Mouse (Mus musculus): ENCODE results near the gene Rtp3. TPM values are rescaled to one million over a fixed set of nuclear protein-coding genes. Genes with fewer than 3 reads are reported as not detected.

Gene Rtp3
- 0.22 TPM for polyA plus RNA-seq (2014; fragmentation: Illumina TruSeq; extraction: RNeasy Lipid Tissue Mini Kit (QIAGEN cat#74804); ENCODE audit: low read depth, low replicate concordance)

DNA sequence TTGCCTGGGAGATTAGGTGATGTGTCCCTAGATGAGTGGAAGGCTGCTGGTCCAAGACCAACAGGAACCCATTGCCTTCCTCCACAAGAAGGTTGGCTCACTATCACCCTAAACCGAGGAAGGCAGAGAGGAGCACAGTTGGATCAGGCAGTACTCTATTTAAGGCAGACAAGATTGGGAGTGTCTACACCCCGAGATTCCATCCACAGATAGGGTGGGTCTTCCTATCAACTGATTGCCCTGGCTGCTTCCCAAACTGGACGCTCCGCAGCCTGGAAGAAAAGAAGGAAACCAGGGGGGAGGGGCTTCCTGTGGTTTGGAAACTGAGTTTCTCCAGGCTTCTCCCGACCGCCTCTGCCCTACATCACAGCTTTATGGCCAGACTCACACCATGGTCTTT lies at the start of gene Rtp3:
Rtp3 (minus strand) TSS at position 380 of the 400 bp plus-strand sequence.

DNA sequence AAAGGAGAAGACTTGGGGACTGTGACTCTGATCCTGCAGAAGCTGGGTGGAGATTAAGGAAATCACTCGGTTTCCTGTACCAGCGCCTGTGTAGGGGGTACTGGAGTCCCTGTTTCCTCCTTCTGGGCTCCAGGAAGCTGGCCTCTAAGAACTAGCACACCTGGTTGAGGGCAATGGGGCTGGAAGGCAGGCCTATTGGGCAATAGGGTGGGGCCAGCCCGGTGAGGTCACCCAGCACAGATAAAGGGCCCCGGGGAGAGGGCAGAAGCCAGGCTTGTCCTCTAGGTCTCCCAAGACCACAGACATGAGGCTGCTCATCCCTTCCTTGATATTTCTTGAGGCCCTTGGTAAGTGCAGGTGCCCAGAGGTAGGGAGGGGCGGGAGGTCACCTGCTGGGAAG lies 28.6 kb upstream of the Rtp3 start, which contains the start of gene Ltf:
Ltf (plus strand) TSS at position 250 of the 400 bp plus-strand sequence.

DNA sequence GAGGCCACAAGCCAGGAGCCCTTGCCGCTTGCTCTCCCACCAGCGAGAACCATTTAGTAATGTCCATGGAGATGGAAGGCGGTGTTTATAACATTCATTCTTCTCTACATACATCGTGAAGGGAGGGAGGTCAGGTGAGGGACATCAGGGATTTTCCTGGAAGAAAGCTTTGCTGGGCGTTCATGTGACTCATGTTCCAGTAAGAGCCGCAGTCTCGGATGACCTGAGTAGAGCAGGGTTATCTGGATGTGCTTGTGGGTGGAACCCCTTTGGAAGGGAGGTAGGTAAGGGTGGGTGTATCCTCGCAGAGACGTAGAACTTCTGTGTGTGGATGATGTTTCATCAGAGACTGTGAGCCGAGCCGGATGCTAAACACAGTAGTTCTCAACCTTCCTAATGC lies 39.0 kb downstream of the Rtp3 start, which contains the start of gene Lrrc2:
Lrrc2 (plus strand) TSS at position 149 of the 400 bp plus-strand sequence.

DNA sequence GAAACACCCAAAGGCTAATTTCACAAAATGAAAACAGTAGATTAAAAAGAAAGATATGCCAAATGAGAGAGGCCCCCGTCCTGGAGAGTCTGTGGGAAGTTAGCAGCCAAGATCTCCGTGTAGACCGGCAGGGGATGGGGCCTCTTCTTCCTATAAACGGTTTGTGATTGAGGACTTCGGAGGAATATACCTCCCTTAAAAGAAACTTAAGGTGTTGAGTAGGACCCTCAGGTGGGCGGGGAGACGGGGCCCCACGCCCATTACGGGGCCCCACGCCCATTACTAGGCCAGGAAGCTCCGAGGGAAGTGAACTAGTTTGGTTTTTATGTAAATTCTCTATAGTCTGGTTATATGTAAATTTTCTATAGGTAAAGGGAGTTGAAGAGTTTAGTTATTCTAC lies 44.5 kb downstream of the Rtp3 start, which contains the start of gene Tdgf1:
Tdgf1 (minus strand) TSS at position 233 of the 400 bp plus-strand sequence.

Other genes starting within 250 kb of the Rtp3 start
- gene Myl3, start 248.7 kb downstream of the Rtp3 start, polyA plus RNA-seq (2014; fragmentation: Illumina TruSeq; extraction: RNeasy Lipid Tissue Mini Kit (QIAGEN cat#74804); ENCODE audit: low read depth, low replicate concordance), result not detected
- not detected for gene Pth1r, start 243.4 kb downstream of the Rtp3 start, polyA plus RNA-seq (2014; fragmentation: Illumina TruSeq; extraction: RNeasy Lipid Tissue Mini Kit (QIAGEN cat#74804); ENCODE audit: low read depth, low replicate concordance)
- gene Prss42, start 192.4 kb downstream of the Rtp3 start, polyA plus RNA-seq (2014; fragmentation: Illumina TruSeq; extraction: RNeasy Lipid Tissue Mini Kit (QIAGEN cat#74804); ENCODE audit: low read depth, low replicate concordance), result not detected
- gene Prss44, start 176.6 kb downstream of the Rtp3 start, polyA plus RNA-seq (2014; fragmentation: Illumina TruSeq; extraction: RNeasy Lipid Tissue Mini Kit (QIAGEN cat#74804); ENCODE audit: low read depth, low replicate concordance), result not detected
- not detected for gene Prss43, start 163.9 kb downstream of the Rtp3 start, polyA plus RNA-seq (2014; fragmentation: Illumina TruSeq; extraction: RNeasy Lipid Tissue Mini Kit (QIAGEN cat#74804); ENCODE audit: low read depth, low replicate concordance)
- gene Prss45, start 156.0 kb downstream of the Rtp3 start, polyA plus RNA-seq (2014; fragmentation: Illumina TruSeq; extraction: RNeasy Lipid Tissue Mini Kit (QIAGEN cat#74804); ENCODE audit: low read depth, low replicate concordance), result not detected
- gene Prss46, start 146.1 kb downstream of the Rtp3 start, polyA plus RNA-seq (2014; fragmentation: Illumina TruSeq; extraction: RNeasy Lipid Tissue Mini Kit (QIAGEN cat#74804); ENCODE audit: low read depth, low replicate concordance), result not detected
- gene Prss50, start 132.6 kb downstream of the Rtp3 start, polyA plus RNA-seq (2014; fragmentation: Illumina TruSeq; extraction: RNeasy Lipid Tissue Mini Kit (QIAGEN cat#74804); ENCODE audit: low read depth, low replicate concordance), result not detected
- gene Als2cl, start 110.7 kb downstream of the Rtp3 start, polyA plus RNA-seq (2014; fragmentation: Illumina TruSeq; extraction: RNeasy Lipid Tissue Mini Kit (QIAGEN cat#74804); ENCODE audit: low read depth, low replicate concordance), result 3.4 TPM
- 0.35 TPM for gene Tmie, start 110.5 kb downstream of the Rtp3 start, polyA plus RNA-seq (2014; fragmentation: Illumina TruSeq; extraction: RNeasy Lipid Tissue Mini Kit (QIAGEN cat#74804); ENCODE audit: low read depth, low replicate concordance)
- not detected for gene Fam240a, start 73.7 kb downstream of the Rtp3 start, polyA plus RNA-seq (2014; fragmentation: Illumina TruSeq; extraction: RNeasy Lipid Tissue Mini Kit (QIAGEN cat#74804); ENCODE audit: low read depth, low replicate concordance)
- not detected for gene Tdgf1, start 44.4 kb downstream of the Rtp3 start, polyA plus RNA-seq (2014; fragmentation: Illumina TruSeq; extraction: RNeasy Lipid Tissue Mini Kit (QIAGEN cat#74804); ENCODE audit: low read depth, low replicate concordance)
- gene Lrrc2, start 39.0 kb downstream of the Rtp3 start, polyA plus RNA-seq (2014; fragmentation: Illumina TruSeq; extraction: RNeasy Lipid Tissue Mini Kit (QIAGEN cat#74804); ENCODE audit: low read depth, low replicate concordance), result 0.35 TPM
- not detected for gene Ltf, start 28.7 kb upstream of the Rtp3 start, polyA plus RNA-seq (2014; fragmentation: Illumina TruSeq; extraction: RNeasy Lipid Tissue Mini Kit (QIAGEN cat#74804); ENCODE audit: low read depth, low replicate concordance)
- 0.98 TPM for gene Ccrl2, start 66.9 kb upstream of the Rtp3 start, polyA plus RNA-seq (2014; fragmentation: Illumina TruSeq; extraction: RNeasy Lipid Tissue Mini Kit (QIAGEN cat#74804); ENCODE audit: low read depth, low replicate concordance)
- gene Lrrfip2, start 127.0 kb upstream of the Rtp3 start, polyA plus RNA-seq (2014; fragmentation: Illumina TruSeq; extraction: RNeasy Lipid Tissue Mini Kit (QIAGEN cat#74804); ENCODE audit: low read depth, low replicate concordance), result 169 TPM

All from sigmoid colon, adult 10 weeks (tissue).